Mouse (Mus musculus): ENCODE results near the gene Sh3gl2.

GRCm38 (mm10) chr4:85178394-85179051, 26.4 kb upstream of the Sh3gl2 start:
- no peak for TF ChIP-seq POLR2A (IDR thresholded peaks at IDR 0.05; ENCODE audit: low read depth, low read length)
- no peak for TF ChIP-seq CTCF (IDR thresholded peaks at IDR 0.05; ENCODE audit: borderline replicate concordance, insufficient read depth, low read length)
